Mouse (Mus musculus) cerebellum, adult 2 months (tissue): ENCODE results near the gene Fscn2.

ENCODE experiments used
- CTCF ChIP-seq: fragments of 200-500 bp; IDR thresholded peaks from 2 replicates; pipeline ENCODE4 v1.5.1; 2011; ENCODE audit warnings: low read depth, mild to moderate bottlenecking, control low read depth, low read length, moderate library complexity, borderline replicate concordance; ENCODE audit not compliant: insufficient read depth
- POLR2A ChIP-seq: fragments of 200-500 bp; IDR thresholded peaks from 2 replicates; pipeline ENCODE4 v1.6.1; 2011; ENCODE audit warnings: low read length, control low read depth, borderline replicate concordance; ENCODE audit not compliant: insufficient read depth

DNA sequence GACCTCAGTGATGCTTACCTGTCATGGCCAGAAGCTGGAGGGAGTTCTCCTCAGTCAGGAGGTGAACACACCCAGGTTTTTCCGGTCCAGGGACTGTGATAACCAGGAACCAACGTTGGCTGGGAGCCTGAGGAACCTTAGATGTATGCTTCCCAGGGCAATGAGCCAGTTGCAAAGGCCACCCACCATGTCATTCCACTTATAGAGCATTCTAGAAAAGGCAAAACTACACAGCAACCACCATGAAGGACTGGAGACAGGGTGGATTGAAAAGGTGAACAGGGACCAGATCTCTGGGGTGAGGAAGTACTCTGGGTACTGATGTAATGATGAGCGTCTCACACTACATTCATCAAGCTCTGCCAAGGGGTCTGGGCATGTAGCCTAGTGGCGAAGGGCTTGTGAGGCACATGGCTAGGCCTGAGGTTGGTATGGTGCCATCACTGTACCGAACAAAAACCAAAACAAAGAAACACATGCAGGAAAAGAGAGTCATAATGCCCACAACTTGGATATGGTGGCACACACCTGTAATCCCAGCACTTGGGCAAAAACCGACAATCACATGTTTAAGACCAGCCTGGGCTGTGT, 25.8 kb upstream of the Fscn2 start:
- TF ChIP-seq CTCF: no peak
- TF ChIP-seq POLR2A: no peak
